Mouse (Mus musculus): ENCODE data around the gene Git1. TPM values are rescaled to one million over a fixed set of nuclear protein-coding genes. Genes with fewer than 3 reads are reported as not detected.

Gene Git1
- polyA plus RNA-seq, 1 experiment from 2014 or later: 1.4 TPM

DNA sequence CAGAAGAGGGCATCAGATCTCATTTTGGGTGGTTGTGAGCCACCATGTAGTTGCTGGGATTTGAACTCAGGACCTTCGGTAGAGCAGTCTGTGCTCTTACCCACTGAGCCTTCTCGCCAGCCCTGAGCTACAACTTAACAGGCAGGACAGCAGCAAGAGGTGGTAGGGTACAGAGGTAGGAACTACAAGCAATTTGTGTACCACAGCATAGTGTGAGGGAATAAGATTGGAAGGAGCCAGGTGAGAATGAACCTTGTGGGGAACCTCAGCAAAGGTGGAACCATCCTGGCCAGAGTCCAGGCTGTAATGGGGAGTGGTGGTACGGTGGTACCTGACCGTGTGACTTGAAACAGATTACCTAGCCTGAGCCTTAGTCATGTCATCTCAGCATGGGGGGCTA is 8.6 kb downstream of the Git1 start:
- peaks cover 61% of the 10 kb centered on the region for H3K36me3 ChIP-seq (replicated peaks)
- H3K9ac ChIP-seq: no peak overlapping the region
- H3K4me2 ChIP-seq: no peak overlapping the region
- peaks cover 13% of the 10 kb centered on the region for H3K4me1 ChIP-seq (replicated peaks)
- 79% methylated on average over 4 of the region's 4 CpGs for WGBS (ENCODE audit: insufficient replicate concordance)
- no peak overlapping the region for H3K27ac ChIP-seq (replicated peaks)
- no peak for ATAC-seq (ENCODE audit: insufficient read depth)
- no peaks in the 10 kb centered on the region for H3K9me3 ChIP-seq (replicated peaks)
- no peaks in the 10 kb centered on the region for H3K27me3 ChIP-seq
- H3K4me3 ChIP-seq (replicated peaks): no peak overlapping the region

DNA sequence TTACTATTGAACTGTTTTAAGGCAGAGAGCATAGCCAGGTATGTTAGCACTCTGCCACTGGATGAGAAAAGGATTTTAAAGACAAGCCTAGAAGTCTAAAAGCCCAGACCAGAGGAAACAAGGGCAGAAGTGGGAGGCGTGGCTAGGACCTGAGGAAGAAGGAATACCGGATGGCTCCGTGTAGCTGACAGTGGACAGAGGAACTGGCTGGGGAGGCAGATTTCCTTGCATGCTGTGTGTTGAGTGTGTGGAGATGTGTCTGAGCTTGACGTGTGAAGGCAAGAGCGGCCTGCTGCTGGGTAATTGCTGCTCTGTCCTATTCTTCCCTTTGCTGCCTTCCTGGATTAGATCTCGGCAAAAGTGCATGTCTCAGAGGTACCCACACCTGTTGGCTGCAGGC is 9.1 kb downstream of the Git1 start:
- Histone ChIP-seq H3K9me3 (replicated peaks) (no peaks in the 10 kb centered on the region), H3K27me3 (no peaks in the 10 kb centered on the region), H3K4me2 (no peak overlapping the region), H3K36me3 (replicated peaks) (peaks cover 63% of the 10 kb centered on the region), H3K4me3 (replicated peaks) (no peak overlapping the region), H3K4me1 (replicated peaks) (peaks cover 8% of the 10 kb centered on the region), H3K9ac (no peak overlapping the region), H3K27ac (replicated peaks) (no peak overlapping the region)
- ATAC-seq (ENCODE audit: insufficient read depth): no peak
- 66% methylated on average over 6 of the region's 6 CpGs for WGBS (ENCODE audit: insufficient replicate concordance)

DNA sequence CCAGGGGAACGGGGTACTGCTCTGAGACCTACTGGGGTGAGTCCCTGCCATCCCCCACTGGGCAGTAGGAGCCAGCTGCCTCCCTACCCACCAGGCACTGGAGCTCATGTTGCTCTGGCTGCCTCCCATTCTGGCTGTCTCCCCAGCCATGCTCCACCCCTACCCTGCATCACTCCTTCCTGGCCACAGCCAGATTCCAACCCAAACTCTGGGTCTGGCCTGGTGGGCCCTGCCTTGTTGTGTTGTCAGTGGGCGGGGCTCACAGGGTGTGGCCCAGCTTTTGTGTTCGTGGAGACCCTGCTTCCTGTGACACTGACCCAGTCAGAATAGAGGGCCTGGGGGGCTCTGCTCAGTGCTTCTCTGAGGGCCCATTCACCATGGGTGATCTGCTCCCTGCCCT is 10.1 kb downstream of the Git1 start:
- H3K27ac ChIP-seq (replicated peaks): no peak overlapping the region
- no peaks in the 10 kb centered on the region for H3K27me3 ChIP-seq
- WGBS (ENCODE audit: insufficient replicate concordance): 43% methylated on average over 3 of the region's 3 CpGs
- H3K36me3 ChIP-seq (replicated peaks): peaks cover 63% of the 10 kb centered on the region
- no peak overlapping the region for H3K4me2 ChIP-seq
- H3K4me3 ChIP-seq (replicated peaks): no peak overlapping the region
- ATAC-seq (ENCODE audit: insufficient read depth): no peak
- H3K9ac ChIP-seq: no peak overlapping the region
- H3K4me1 ChIP-seq (replicated peaks): peaks cover 9% of the 10 kb centered on the region
- H3K9me3 ChIP-seq (replicated peaks): no peaks in the 10 kb centered on the region

DNA sequence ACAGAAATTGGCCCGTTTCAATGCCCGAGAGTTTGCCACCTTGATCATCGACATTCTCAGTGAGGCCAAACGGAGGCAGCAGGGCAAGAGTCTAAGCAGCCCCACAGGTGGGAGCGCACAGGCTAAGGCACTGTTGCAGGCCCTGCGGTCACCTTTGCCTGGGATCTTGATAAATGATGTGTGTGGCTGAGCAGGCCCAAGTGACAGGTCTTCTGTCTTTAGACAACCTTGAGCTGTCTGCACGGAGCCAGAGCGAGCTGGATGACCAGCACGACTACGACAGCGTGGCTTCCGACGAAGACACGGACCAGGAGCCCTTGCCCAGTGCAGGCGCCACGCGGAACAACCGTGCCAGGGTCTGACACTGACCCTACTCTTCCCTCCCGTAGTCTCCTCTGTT is 11.0 kb downstream of the Git1 start:
- Histone ChIP-seq H3K4me2 (no peak overlapping the region), H3K4me1 (replicated peaks) (peaks cover 11% of the 10 kb centered on the region), H3K9me3 (replicated peaks) (no peaks in the 10 kb centered on the region), H3K36me3 (replicated peaks) (peaks cover 61% of the 10 kb centered on the region), H3K27ac (replicated peaks) (no peak overlapping the region), H3K4me3 (replicated peaks) (no peak overlapping the region), H3K27me3 (0 out of 2 replicates have a peak, but pooled peaks cover 4% of the 10 kb centered on the region), H3K9ac (no peak overlapping the region)
- no peak for ATAC-seq (ENCODE audit: insufficient read depth)
- WGBS (ENCODE audit: insufficient replicate concordance): 83% methylated on average over 19 of the region's 19 CpGs

DNA sequence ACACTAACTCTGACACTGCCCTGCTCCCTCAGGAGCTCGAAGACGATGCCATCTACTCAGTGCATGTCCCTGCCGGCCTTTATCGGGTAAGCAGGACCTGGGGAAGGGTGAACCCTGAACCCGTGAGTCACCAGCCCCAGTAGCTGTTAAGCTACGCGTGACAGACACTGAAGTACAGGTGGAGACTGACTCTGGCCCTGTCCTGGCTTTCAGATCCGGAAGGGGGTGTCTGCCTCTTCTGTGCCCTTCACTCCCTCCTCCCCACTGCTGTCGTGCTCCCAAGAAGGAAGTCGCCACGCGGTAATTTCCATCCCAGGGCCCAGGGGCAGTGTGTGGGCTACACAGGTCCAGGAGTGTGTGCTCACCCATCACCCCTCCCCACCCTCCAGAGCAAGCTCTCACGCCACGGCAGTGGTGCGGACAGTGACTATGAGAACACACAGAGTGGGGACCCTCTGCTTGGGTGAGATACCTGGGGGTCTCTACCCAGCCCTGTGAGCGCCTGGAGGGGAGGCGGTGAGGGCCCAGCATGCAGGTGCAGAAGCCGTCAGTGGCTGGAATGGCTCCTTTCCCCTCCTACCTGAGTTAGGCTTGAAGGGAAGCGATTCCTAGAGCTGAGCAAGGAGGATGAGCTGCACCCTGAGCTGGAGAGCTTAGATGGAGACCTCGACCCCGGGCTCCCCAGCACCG is 12.1 kb downstream of the Git1 start:
- H3K4me1 ChIP-seq (replicated peaks): peaks cover 11% of the 10 kb centered on the region
- no peak overlapping the region for H3K4me2 ChIP-seq
- WGBS (ENCODE audit: insufficient replicate concordance): 81% methylated on average over 22 of the region's 22 CpGs
- H3K27ac ChIP-seq (replicated peaks): no peak overlapping the region
- no peak overlapping the region for H3K9ac ChIP-seq
- H3K36me3 ChIP-seq (replicated peaks): peaks cover 51% of the 10 kb centered on the region
- peaks cover 4% of the 10 kb centered on the region; the same call in 1 of the 2 replicates for H3K27me3 ChIP-seq
- H3K4me3 ChIP-seq (replicated peaks): no peak overlapping the region
- H3K9me3 ChIP-seq (replicated peaks): no peaks in the 10 kb centered on the region
- no peak for ATAC-seq (ENCODE audit: insufficient read depth)

DNA sequence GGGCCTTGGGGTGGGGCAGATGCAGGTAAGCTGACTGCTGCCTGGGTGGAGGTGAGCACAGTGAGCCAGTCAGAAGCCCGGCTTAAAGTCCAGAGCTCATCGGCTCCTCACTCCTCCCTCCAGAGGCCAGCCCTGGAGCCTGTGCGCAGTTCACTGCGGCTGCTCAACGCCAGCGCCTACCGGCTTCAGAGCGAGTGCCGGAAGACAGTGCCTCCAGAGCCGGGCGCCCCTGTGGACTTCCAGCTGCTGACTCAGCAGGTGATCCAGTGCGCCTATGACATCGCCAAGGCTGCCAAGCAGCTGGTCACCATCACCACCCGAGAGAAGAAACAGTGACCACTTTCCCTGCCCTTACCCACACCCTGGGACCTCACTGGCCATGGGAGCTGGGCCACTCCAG is 12.9 kb downstream of the Git1 start:
- Histone ChIP-seq H3K36me3 (replicated peaks) (peaks cover 44% of the 10 kb centered on the region), H3K4me2 (no peak overlapping the region), H3K9me3 (replicated peaks) (no peaks in the 10 kb centered on the region), H3K27ac (replicated peaks) (no peak overlapping the region), H3K9ac (no peak overlapping the region), H3K4me3 (replicated peaks) (no peak overlapping the region), H3K27me3 (peaks cover 4% of the 10 kb centered on the region; the same call in 1 of the 2 replicates), H3K4me1 (replicated peaks) (peaks cover 11% of the 10 kb centered on the region)
- ATAC-seq (ENCODE audit: insufficient read depth): no peak
- WGBS (ENCODE audit: insufficient replicate concordance): 86% methylated on average over 14 of the region's 14 CpGs

DNA sequence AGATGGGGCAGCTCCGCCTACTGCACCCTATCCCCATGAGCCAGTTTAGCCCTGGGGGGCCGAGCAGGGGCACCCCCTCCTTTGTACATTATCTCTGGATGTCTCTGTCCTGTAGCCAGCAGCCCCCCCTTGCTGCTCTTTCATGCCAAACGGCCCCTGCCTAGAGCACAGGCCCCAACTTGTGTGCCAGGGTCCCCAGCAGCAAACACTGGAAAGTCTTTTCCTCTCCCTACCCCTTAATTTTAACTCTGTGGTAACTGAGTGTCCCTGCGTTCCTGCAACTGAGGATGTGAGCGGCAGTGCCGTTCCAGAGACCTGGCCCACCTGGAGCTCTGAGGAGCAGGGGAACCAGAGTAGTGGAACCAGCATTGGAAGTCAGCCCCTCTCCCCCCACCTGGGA is 13.6 kb downstream of the Git1 start:
- WGBS (ENCODE audit: insufficient replicate concordance): 76% methylated on average over 6 of the region's 6 CpGs
- no peak for ATAC-seq (ENCODE audit: insufficient read depth)
- Histone ChIP-seq H3K27me3 (peaks cover 4% of the 10 kb centered on the region; the same call in 1 of the 2 replicates), H3K9me3 (replicated peaks) (no peaks in the 10 kb centered on the region), H3K27ac (replicated peaks) (no peak overlapping the region), H3K4me2 (no peak overlapping the region), H3K36me3 (replicated peaks) (peaks cover 44% of the 10 kb centered on the region), H3K4me1 (replicated peaks) (peaks cover 11% of the 10 kb centered on the region), H3K4me3 (replicated peaks) (no peak overlapping the region), H3K9ac (no peak overlapping the region)

DNA sequence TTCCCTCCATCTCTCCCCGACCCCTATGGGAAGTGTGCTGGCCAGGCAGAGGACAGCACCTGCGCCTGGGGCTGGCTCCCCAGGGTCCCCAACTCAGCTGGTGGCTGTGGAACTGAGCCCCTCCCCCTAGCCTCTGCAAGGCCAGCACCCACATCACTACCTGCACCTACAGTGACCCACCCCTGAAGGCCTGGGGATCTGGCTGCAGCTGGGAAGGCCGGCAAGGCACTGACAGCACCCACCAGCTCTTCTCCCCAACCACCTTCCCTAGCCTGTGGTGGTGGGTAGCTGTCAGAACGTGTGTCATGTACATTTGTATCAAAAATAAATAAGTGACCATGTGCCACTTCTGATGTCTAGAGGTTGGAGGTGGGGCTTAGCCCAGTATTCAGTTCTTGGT is 14.1 kb downstream of the Git1 start:
- peaks cover 14% of the 10 kb centered on the region for H3K4me1 ChIP-seq (replicated peaks)
- H3K9ac ChIP-seq: no peak overlapping the region
- H3K4me2 ChIP-seq: no peak overlapping the region
- H3K27me3 ChIP-seq: peaks cover 4% of the 10 kb centered on the region; the same call in 1 of the 2 replicates
- H3K36me3 ChIP-seq (replicated peaks): peaks cover 44% of the 10 kb centered on the region
- ATAC-seq (ENCODE audit: insufficient read depth): no peak
- no peak overlapping the region for H3K4me3 ChIP-seq (replicated peaks)
- H3K27ac ChIP-seq (replicated peaks): no peak overlapping the region
- WGBS (ENCODE audit: insufficient replicate concordance): 63% methylated on average over 4 of the region's 4 CpGs
- H3K9me3 ChIP-seq (replicated peaks): no peaks in the 10 kb centered on the region

DNA sequence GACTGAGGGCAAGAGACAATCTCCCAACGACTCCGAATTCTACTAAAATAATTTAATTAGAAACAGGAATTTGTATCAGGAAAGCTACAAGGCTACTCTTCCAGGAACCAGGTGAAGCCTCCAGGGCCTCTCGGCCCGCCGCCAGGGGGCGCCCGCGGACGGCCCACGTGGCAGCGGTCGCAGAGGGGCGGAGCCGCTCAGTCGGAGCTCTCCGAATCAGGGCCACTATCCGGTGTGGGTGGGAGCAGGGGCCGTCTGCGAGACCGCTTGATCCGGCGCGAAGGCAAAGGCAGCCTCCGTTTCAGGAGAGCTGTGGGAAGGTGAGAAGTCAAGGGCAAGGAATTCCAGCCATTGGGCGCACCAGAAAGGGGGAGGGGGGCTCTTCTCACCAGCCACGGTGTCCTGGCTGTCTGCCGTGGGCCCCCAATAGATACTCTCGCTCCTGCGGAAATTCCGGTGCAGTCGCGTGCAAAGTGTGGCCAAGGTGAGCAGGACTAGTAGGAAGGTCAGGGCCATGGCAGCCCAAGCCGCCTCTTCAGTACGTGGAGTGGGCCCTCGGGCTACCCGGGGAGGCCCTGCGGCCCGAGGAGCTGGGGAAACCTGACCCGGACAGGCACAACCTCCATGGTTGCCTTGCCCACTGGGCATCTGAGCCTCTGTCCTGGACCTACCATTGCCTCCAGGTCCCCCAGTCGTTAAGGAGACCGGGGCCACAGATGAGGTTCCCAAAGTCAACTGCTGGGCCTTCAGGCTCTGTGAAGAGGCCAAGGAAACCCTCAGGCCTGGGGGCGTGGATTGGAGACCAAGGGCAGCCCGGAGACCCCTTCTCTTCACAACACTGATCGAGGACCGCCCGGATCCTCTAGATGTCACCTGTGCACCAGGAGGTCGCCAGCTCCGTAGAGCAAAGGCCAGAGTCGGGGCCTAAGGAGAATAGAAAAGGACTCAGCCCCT is 15.0 kb downstream of the Git1 start:
- 0 out of 2 replicates have a peak overlapping the region, but pooled peaks have one; percentile 30 for H3K9ac ChIP-seq
- H3K9me3 ChIP-seq (replicated peaks): no peaks in the 10 kb centered on the region
- H3K4me1 ChIP-seq (replicated peaks): peaks cover 22% of the 10 kb centered on the region
- H3K27me3 ChIP-seq: peaks cover 4% of the 10 kb centered on the region; the same call in 1 of the 2 replicates
- ATAC-seq (ENCODE audit: insufficient read depth): peak; percentile 47; the same call in 1 of the 2 replicates
- H3K36me3 ChIP-seq (replicated peaks): peaks cover 36% of the 10 kb centered on the region
- H3K27ac ChIP-seq (replicated peaks): no peak overlapping the region
- peak overlapping the region; percentile 74 for H3K4me2 ChIP-seq
- H3K4me3 ChIP-seq (replicated peaks): peak overlapping the region; percentile 40
- 22% methylated on average over 49 of the region's 49 CpGs for WGBS (ENCODE audit: insufficient replicate concordance)

DNA sequence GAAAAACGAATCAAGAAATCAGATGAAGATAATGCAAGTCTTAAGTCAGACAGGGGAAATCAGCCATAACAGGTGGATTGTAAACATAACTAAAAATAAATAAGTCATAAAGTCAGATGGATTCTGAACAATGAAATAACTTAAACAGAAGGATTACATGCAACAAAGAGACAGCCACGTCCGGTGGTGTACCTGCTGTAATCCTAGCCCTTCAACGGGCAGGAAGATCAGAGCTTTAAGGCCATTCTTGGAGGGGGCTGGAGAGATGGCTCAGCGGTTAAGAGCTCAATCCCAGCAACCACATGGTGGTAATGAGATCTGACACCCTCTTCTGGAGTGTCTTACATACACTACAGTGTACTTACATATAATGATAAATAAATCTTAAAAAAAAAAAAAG is 18.0 kb downstream of the Git1 start:
- WGBS (ENCODE audit: insufficient replicate concordance): 61% methylated on average over 5 of the region's 5 CpGs

More for the DNA sequence above, 18.0 kb downstream of the Git1 start:
- H3K9me3 ChIP-seq (replicated peaks): no peaks in the 10 kb centered on the region
- H3K4me2 ChIP-seq: no peak overlapping the region
- H3K27ac ChIP-seq (replicated peaks): no peak overlapping the region
- peaks cover 8% of the 10 kb centered on the region for H3K36me3 ChIP-seq (replicated peaks)
- H3K4me1 ChIP-seq (replicated peaks): peaks cover 52% of the 10 kb centered on the region
- ATAC-seq (ENCODE audit: insufficient read depth): no peak
- no peak overlapping the region for H3K4me3 ChIP-seq (replicated peaks)
- peaks cover 28% of the 10 kb centered on the region for H3K27me3 ChIP-seq
- no peak overlapping the region for H3K9ac ChIP-seq
